Mouse (Mus musculus): ENCODE data around the gene Lenep. TPM values are rescaled to one million over a fixed set of nuclear protein-coding genes. Genes with fewer than 3 reads are reported as not detected.
A peak's percentile ranks its signal among the peaks of the same experiment; 100 is the strongest.

Lenep gene
- polyA plus RNA-seq, 1 experiment from 2014 or later = not detected

DNA sequence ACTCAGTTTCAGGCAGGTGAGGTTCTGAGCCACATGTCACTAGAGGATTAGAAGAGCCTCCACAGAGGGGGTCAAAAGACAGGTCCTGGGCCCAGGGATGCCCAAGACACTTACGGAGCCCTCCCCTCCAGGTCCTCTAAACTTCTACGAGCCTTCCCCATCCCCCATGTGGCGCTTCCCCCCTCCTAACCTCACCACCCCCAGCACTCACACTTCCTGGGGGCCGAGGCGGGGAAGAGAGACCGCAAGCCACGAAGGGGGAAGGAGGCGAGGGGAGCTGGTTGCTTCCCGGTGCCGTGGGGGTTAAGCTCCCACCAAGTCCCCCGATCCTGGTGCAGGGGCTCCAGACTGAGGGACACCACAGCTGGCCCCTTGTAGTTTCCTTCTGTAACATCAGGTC, 17.1 kb downstream of the Lenep start:
- no peak overlapping the region for H3K27ac ChIP-seq
- H3K36me3 ChIP-seq = peaks cover 10% of the 10 kb centered on the region
- H3K9me3 ChIP-seq = no peaks in the 10 kb centered on the region
- H3K4me3 ChIP-seq = no peak overlapping the region
- 39% methylated on average over 11 of the region's 11 CpGs for WGBS
- H3K4me1 ChIP-seq = peaks cover 50% of the 10 kb centered on the region
- DNase-seq (ENCODE audit: low spot score) = no peak
- H3K27me3 ChIP-seq (ENCODE audit: insufficient read depth, poor library complexity, severe bottlenecking) = peaks cover 8% of the 10 kb centered on the region

DNA sequence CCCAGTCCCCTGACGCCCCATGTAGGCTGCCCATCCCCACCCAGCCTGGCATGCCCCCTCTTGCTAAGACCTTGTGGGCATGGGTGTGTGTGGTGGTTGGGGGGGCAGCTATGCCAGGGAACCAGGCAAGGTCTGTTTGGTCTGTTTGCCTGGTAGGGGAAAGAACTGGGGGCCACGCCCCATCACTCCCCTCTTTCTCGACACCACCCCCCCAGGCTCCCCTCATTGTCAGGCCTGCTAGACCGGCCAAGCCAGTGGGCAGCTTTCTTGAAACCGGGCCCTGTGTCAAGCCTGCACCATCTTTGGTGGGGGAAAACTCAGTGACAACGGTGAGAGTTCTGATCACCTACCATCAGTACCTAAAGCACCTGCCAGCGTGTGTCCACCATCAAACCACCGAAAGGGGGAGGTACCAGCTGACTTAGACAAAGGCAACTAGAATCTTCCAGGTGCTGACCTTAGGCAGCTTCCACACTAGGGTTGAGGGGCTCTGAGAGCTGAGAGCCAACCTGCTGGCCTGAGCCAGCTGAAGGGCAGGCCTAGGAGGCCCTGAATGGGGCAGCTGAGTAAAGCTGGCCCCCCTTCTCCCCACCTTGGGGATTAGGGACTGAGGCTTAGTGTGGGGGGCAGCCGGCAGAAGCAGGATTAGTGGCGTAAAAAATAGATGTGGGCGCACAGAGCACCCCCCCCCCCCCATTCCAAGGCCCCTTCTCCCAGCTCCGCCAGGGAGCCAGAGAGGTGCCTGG, 18.1 kb downstream of the Lenep start:
- 78% methylated on average over 12 of the region's 12 CpGs for WGBS
- Histone ChIP-seq H3K27me3 (ENCODE audit: insufficient read depth, poor library complexity, severe bottlenecking) (peaks cover 8% of the 10 kb centered on the region), H3K9me3 (no peaks in the 10 kb centered on the region), H3K4me1 (peaks cover 45% of the 10 kb centered on the region), H3K27ac (peak overlapping the region; percentile 19; the same call in 1 of the 2 replicates), H3K4me3 (no peak overlapping the region), H3K36me3 (peaks cover 19% of the 10 kb centered on the region)
- no peak for DNase-seq (ENCODE audit: low spot score)

DNA sequence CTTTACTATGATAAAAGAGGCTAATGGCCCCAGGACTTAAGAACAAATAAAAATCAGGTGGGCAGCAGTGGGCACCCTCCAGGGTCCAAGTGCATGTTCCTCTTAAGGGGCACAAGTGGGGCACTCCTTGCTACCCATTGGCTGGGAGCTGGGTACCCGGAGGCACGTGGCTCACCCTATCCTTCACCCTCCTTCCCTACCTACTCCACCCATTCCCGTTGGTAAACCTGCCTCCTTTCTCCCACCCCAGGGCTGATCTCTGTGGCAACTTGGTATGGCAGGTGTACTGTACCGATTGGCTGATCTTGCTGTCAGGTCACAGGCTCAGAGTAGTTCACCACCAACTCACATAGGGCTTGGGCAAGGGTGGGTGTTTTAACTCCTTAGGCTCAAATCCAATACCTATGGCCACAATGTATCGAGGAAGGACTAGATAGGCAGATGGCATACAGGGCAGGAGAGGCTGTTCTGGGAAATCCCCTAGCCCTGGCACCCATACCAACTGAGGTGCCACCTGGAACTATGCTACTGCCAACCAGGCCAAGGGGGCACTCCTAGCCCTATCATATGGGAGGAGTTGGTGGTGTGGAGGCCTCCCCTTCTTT, 18.8 kb downstream of the Lenep start:
- Histone ChIP-seq H3K9me3 (no peaks in the 10 kb centered on the region), H3K27ac (no peak overlapping the region), H3K4me1 (peaks cover 47% of the 10 kb centered on the region), H3K36me3 (peaks cover 24% of the 10 kb centered on the region), H3K27me3 (ENCODE audit: insufficient read depth, poor library complexity, severe bottlenecking) (peaks cover 8% of the 10 kb centered on the region), H3K4me3 (no peak overlapping the region)
- 79% methylated on average over 5 of the region's 5 CpGs for WGBS
- DNase-seq (ENCODE audit: low spot score) = no peak

DNA sequence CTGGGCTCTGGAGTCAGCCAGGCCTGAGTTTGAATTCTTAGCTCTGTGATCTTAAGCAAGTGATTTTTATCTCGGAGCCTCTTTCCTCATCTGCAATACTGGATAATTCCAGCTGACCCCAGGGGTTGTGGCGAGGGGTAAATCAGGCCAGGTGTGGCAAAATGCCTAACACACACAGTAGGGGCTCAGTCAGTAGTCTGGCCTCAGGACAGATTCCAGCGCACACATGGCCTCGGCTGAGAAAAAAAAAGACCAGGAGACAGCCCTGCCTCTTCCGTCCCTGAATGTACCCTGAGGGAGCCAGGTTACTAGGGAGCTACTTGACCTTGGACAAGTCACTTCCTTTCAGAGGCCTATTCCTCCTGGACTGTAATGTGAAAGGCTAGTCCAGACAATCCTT, 19.6 kb downstream of the Lenep start:
- Histone ChIP-seq H3K27ac (no peak overlapping the region), H3K9me3 (no peaks in the 10 kb centered on the region), H3K4me1 (peaks cover 47% of the 10 kb centered on the region), H3K27me3 (ENCODE audit: insufficient read depth, poor library complexity, severe bottlenecking) (peaks cover 8% of the 10 kb centered on the region), H3K36me3 (peaks cover 24% of the 10 kb centered on the region), H3K4me3 (no peak overlapping the region)
- no peak for DNase-seq (ENCODE audit: low spot score)
- WGBS = 80% methylated on average over 5 of the region's 5 CpGs

DNA sequence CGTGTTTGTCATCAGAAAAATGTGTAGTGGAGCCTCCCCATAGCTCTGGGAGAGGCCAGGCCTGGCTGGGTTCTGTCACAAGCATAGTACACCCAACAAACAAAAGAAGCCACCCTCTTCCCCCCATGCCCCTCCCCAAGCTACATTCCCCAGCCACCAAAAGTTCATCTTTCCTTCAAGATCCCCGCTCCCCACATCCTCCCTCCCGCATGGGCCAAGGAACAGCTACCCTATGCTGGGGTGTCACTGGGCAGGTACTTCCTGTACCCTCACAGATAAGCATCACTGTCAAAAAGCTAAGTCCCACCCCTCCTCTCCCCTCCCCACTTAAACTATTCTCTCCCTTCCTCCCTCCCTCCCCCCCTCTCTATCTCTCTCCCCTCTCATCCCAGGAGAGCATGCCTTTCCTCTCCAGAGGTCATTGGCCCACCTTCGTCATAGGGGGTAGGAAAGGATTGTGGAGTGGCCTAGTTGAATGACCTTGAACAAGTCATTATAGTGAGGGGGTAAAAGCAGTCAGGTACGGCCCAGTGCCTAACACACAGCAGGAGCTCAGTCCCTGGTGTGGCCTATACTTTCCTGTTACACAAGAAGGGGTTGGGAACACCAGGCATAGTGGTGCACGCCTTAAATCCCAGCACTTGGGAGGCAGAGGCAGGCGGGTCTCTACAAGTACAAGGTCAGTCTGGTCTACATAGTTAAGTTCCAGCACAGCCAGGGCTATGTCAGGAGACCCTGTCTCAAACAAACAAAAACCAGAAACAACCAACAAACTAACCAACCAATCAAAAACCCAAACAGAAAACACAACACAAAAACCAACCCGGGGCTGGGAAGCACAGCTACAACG, 20.3 kb downstream of the Lenep start:
- peaks cover 3% of the 10 kb centered on the region for H3K27me3 ChIP-seq (ENCODE audit: insufficient read depth, poor library complexity, severe bottlenecking)
- no peaks in the 10 kb centered on the region for H3K9me3 ChIP-seq
- peaks cover 46% of the 10 kb centered on the region for H3K4me1 ChIP-seq

DNA sequence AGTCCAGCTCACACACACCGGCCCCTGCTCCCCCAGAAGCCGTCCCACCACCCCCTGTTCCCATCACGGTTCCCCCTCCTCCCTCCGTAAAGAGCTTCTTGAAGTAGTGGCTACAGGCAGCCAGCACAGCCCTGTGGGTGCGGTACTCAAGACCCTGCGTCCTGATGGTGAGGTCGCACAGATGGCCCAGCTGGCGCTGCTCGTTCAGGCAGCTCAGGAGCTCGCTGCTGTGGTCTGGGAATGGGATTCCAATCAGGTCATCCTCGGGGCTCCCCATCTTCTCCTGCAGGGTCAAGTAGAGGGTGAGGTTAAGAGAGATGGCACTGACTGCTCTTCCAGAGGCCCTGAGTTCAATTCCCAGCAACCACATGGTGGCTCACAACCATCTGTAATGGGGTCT, 21.4 kb downstream of the Lenep start:
- WGBS = 88% methylated on average over 11 of the region's 11 CpGs
- H3K4me1 ChIP-seq = peaks cover 41% of the 10 kb centered on the region
- peaks cover 24% of the 10 kb centered on the region for H3K36me3 ChIP-seq
- H3K27me3 ChIP-seq (ENCODE audit: insufficient read depth, poor library complexity, severe bottlenecking) = peaks cover 3% of the 10 kb centered on the region; the same call in 1 of the 2 replicates
- no peaks in the 10 kb centered on the region for H3K9me3 ChIP-seq
- no peak overlapping the region for H3K27ac ChIP-seq
- no peak overlapping the region for H3K4me3 ChIP-seq
- no peak for DNase-seq (ENCODE audit: low spot score)

More for the DNA sequence above, 20.3 kb downstream of the Lenep start:
- Histone ChIP-seq H3K27ac (no peak overlapping the region), H3K4me3 (no peak overlapping the region), H3K36me3 (peaks cover 24% of the 10 kb centered on the region)
- DNase-seq (ENCODE audit: low spot score) = no peak
- 83% methylated on average over 9 of the region's 9 CpGs for WGBS

DNA sequence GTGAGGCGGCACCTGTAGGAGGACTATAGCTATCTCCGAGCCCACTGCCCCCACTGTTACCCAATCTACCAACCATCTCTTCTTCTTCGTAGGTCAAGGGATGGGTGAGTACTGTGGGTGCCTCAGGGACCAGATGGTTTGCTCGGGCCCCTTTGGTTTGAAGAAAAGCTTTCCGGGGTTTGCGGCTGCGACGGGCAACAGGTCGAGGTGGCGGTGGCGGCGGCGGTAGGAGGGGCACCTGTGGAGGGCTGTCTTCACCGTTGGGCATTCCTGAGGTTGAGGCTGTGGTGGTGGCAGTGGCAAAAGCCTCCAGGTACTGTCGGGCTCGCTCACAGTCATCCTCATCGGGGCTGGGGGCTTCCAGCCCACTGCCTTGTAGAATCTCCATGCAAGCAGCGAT, 21.9 kb downstream of the Lenep start:
- WGBS = 91% methylated on average over 18 of the region's 18 CpGs
- DNase-seq (ENCODE audit: low spot score) = no peak
- peaks cover 24% of the 10 kb centered on the region for H3K36me3 ChIP-seq
- H3K4me3 ChIP-seq = no peak overlapping the region
- no peaks in the 10 kb centered on the region for H3K9me3 ChIP-seq
- H3K27ac ChIP-seq = no peak overlapping the region
- H3K27me3 ChIP-seq (ENCODE audit: insufficient read depth, poor library complexity, severe bottlenecking) = peaks cover 3% of the 10 kb centered on the region; the same call in 1 of the 2 replicates
- peaks cover 41% of the 10 kb centered on the region for H3K4me1 ChIP-seq

DNA sequence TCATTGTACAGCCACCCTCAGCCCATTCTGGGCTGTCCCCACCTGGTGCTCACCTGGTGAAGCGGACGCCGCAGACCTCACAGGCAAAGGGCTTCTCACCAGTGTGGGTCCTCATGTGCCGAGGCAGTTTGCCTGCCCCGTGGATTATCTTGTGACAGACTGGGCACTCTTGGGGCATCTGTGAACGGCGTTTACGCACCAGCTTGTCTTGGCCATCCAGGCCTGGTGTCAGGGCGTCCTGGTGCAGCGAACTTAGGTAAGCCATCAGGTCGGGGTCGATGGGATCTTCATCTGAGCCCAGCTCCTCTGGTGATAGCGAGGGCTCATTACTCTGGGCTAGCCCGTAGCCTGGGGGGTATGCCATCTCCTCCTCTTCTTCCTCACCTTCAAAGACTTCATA, 22.3 kb downstream of the Lenep start:
- Histone ChIP-seq H3K36me3 (peaks cover 24% of the 10 kb centered on the region), H3K27ac (no peak overlapping the region), H3K27me3 (ENCODE audit: insufficient read depth, poor library complexity, severe bottlenecking) (no peaks in the 10 kb centered on the region; the same call in 1 of the 2 replicates), H3K4me1 (peaks cover 36% of the 10 kb centered on the region), H3K4me3 (no peak overlapping the region), H3K9me3 (no peaks in the 10 kb centered on the region)
- no peak for DNase-seq (ENCODE audit: low spot score)
- 90% methylated on average over 14 of the region's 14 CpGs for WGBS

DNA sequence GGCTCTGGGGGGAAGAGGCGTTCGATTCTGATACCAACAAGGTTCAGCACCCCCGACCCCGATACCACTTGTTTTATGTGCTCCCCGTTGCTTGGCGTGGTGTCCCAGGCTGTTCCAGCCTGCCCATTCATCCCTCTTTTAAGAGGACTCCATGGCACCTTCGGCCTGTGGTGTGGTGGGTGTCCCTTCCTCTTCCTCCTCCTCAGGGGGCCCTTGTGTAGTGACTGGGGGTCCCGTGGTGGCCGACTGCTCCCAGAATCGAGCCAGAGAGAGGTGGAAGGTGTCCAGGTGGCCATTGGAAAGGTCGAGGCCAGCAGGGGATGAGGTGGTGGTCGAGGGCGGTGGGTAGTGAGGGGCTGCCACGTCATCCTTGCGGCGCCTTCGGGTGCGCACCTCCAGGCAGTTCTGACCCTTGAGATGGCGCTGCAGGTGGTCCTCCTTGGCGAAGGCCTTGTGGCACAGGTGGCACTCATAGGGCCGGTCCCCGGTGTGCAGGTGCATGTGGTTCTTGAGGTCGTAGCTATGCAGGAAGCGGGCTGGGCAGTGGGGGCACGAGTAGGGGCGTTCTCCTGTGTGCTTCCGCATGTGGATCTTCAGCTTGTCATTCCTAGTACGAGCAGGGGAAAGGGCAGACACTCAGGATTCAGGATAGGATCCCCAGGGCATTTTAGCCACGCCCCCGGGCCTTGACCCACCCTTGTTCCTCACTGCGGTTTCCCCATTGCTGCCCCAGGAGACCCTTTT, 23.0 kb downstream of the Lenep start:
- 87% methylated on average over 31 of the region's 31 CpGs for WGBS
- no peak overlapping the region for H3K4me3 ChIP-seq
- H3K9me3 ChIP-seq = no peaks in the 10 kb centered on the region
- DNase-seq (ENCODE audit: low spot score) = no peak
- peaks cover 29% of the 10 kb centered on the region for H3K4me1 ChIP-seq
- 0 out of 2 replicates have a peak overlapping the region, but pooled peaks have one; percentile 18 for H3K27ac ChIP-seq
- H3K27me3 ChIP-seq (ENCODE audit: insufficient read depth, poor library complexity, severe bottlenecking) = no peaks in the 10 kb centered on the region; the same call in 1 of the 2 replicates
- peaks cover 24% of the 10 kb centered on the region for H3K36me3 ChIP-seq

DNA sequence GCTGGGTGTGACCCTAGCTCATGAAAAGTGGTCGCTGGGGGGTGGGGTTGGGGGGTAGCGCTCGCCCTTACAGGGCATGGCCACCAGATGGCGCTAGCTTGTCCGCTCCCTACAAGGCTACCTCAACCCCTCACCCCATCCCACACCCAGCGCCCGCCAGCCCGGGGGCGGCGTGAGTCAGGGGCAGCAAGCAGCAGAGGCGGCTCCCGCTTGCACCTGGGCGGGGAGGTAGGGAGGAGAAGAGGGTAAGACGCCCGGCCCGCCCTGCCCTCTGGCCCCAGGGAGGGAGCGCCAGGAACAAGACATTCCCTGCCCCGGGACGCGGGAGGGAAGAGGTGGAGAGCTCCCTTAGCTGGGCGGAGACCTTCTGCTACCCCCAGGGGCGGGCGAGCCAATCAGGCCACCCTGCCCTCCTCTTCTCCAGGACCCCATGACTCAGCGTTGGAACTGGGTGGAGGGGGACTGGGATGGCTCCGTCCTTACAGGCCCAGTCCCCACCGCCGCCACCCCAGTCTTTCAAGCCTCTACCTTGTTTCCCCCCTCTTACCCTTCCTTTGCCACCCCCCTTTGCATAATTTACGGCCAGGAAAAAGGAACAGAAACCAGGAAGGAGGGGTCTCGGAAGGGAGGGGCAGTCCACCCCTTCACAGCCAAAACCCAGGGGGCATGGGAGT, 24.1 kb downstream of the Lenep start:
- Histone ChIP-seq H3K4me3 (peak overlapping the region; percentile 75), H3K9me3 (no peaks in the 10 kb centered on the region), H3K4me1 (peaks cover 28% of the 10 kb centered on the region), H3K27me3 (ENCODE audit: insufficient read depth, poor library complexity, severe bottlenecking) (no peaks in the 10 kb centered on the region; the same call in 1 of the 2 replicates), H3K36me3 (peaks cover 24% of the 10 kb centered on the region), H3K27ac (peak overlapping the region; percentile 91)
- DNase-seq (ENCODE audit: low spot score) = peak; percentile 92
- 1% methylated on average over 28 of the region's 29 CpGs for WGBS

DNA sequence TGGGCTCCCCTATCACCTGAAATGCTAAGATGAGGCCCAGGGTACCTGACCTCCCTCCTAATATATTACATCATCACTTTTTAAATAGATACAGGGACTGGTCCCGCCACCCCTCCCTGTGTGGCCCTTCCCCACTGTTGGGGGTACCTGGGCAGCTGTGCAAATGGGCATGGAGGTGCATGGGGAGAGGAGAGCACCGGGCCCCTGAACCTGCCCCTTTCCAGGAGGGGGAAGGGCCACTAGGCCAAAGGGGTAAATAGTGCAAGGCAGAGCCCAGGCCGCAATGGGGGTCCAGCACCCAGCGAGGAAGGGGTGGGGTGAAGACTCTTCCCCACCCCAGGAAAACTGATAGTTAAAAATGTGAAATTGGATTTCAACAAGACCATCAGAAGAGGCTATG, 24.8 kb downstream of the Lenep start:
- Histone ChIP-seq H3K9me3 (no peaks in the 10 kb centered on the region), H3K27me3 (ENCODE audit: insufficient read depth, poor library complexity, severe bottlenecking) (no peaks in the 10 kb centered on the region; the same call in 1 of the 2 replicates), H3K27ac (peak overlapping the region; percentile 91), H3K4me3 (peak overlapping the region; percentile 75), H3K4me1 (peaks cover 32% of the 10 kb centered on the region), H3K36me3 (peaks cover 24% of the 10 kb centered on the region)
- DNase-seq (ENCODE audit: low spot score) = no peak
- WGBS = 64% methylated on average over 4 of the region's 4 CpGs
